ENCODE assay signal across 22 mouse cellular contexts in genomic region chr13:12829031-12829430, GRCm38 (mm10). TPM values are rescaled to one million over a fixed set of nuclear protein-coding genes. Genes with fewer than 3 reads are reported as not detected.
"Had no signal": no experiment of that assay in that cellular context is flagged by ENCODE, and none has a peak within 500 bp of the region (broad histone marks: within the 10 kb centered on the region; RNA-seq: fewer than 3 reads in every experiment).

No protein-coding gene starts in this region.

- H3K9ac ChIP-seq: limb, embryonic 13.5 days; liver, embryonic 14.5 days; neural tube, embryonic 12.5 days had no signal

- H3K27ac ChIP-seq: layer of hippocampus, adult 2 months; limb, embryonic 13.5 days; liver, embryonic 14.5 days; neural tube, embryonic 12.5 days; stomach, postnatal 0 days had no signal

- DNase-seq: kidney, adult 9 months; kidney, postnatal 10 days; kidney, postnatal 4 days; left cerebral cortex, postnatal 4 days; lung, adult 18-20 months; midbrain, embryonic 14.5 days; right cerebral cortex, postnatal 14 days; thymus, adult 2 months; thymus, postnatal 25 days had no signal

- H3K36me3 ChIP-seq: limb, embryonic 13.5 days; neural tube, embryonic 12.5 days had no signal

- H3K4me2 ChIP-seq: limb, embryonic 13.5 days; neural tube, embryonic 12.5 days had no signal

- H3K4me3 ChIP-seq: layer of hippocampus, adult 2 months; limb, embryonic 13.5 days; neural tube, embryonic 12.5 days had no signal

- H3K4me1 ChIP-seq: limb, embryonic 13.5 days; neural tube, embryonic 12.5 days had no signal

- H3K27me3 ChIP-seq: limb, embryonic 13.5 days; neural tube, embryonic 12.5 days had no signal

RNA-seq across cellular contexts. Expression of gene Prl2c3, which starts 29.2 kb away (rescaled TPM):
- total RNA-seq: layer of hippocampus, adult 2 months; layer of hippocampus, postnatal 14 days; left cerebral cortex, adult 18-20 months; left cerebral cortex, postnatal 10 days; left cerebral cortex, postnatal 4 days; liver, adult 2 months; megakaryocyte-erythroid progenitor cell, adult 5-6 weeks; monocyte, adult 5-6 weeks; neutrophil, adult 5-6 weeks had no signal
- polyA plus RNA-seq: limb, embryonic 13.5 days; liver, adult 2 months; midbrain, embryonic 14.5 days; neural tube, embryonic 12.5 days; spleen, adult 2 months; thymus, adult 2 months had no signal
